Mouse (Mus musculus) embryonic facial prominence, embryonic 15.5 days (tissue): ENCODE measurements at regions not wholly inside any gene's neighbourhood (a gene's known extent, or its start where the extent isn't known, plus 50 kb on each side); places are given as distances from the start of the nearest gene placed in this dataset.
A peak's percentile ranks its signal among the peaks of the same experiment; 100 is the strongest.

Experiments
- ATAC-seq: fragments of 200-750 bp; cut with Nextera tagmentation; 2 replicates; pipeline ENCODE4 v1.8.0; 2017; ENCODE audit warnings: low read depth, moderate TSS enrichment; ENCODE audit not compliant: insufficient number of reproducible peaks, low FRiP score, low TSS enrichment
- H3K27ac ChIP-seq: fragments of 300-500 bp; sonication (generic); replicated peaks from 2 replicates; pipeline ENCODE4 v1.5.1; 2015; ENCODE audit warnings: mild to moderate bottlenecking, inconsistent platforms
- H3K27me3 ChIP-seq: fragments of 300-500 bp; sonication (generic); 2 replicates; pipeline ENCODE4 v1.6.1; 2015; ENCODE audit warnings: inconsistent platforms
- H3K36me3 ChIP-seq: fragments of 300-500 bp; sonication (generic); 2 replicates; pipeline ENCODE4 v1.6.1; 2015; ENCODE audit warnings: mild to moderate bottlenecking, inconsistent platforms
- H3K4me1 ChIP-seq: fragments of 300-500 bp; sonication (generic); 2 replicates; pipeline ENCODE4 v1.6.1; 2015; ENCODE audit warnings: inconsistent platforms
- H3K4me2 ChIP-seq: fragments of 300-500 bp; sonication (generic); replicated peaks from 2 replicates; pipeline ENCODE4 v1.6.1; 2015; ENCODE audit warnings: mild to moderate bottlenecking, inconsistent platforms
- H3K4me3 ChIP-seq: fragments of 300-500 bp; sonication (generic); replicated peaks from 2 replicates; pipeline ENCODE4 v1.5.1; 2015; ENCODE audit warnings: mild to moderate bottlenecking, inconsistent platforms
- H3K9ac ChIP-seq: fragments of 300-500 bp; sonication (generic); 2 replicates; pipeline ENCODE4 v1.6.1; 2015; ENCODE audit warnings: inconsistent platforms
- H3K9me3 ChIP-seq: fragments of 300-500 bp; sonication (generic); replicated peaks from 2 replicates; pipeline ENCODE4 v1.6.1; 2016; ENCODE audit warnings: inconsistent platforms
- WGBS: fragments of 180-500 bp; shearing (Covaris S2); methylation state at CpG from one replicate; pipeline ENCODE4 v1.1.7; 2015; 5-methylcytosine and 5-hydroxymethylcytosine counted together

GRCm38 (mm10) chr7:68945886-68946863, 197.1 kb upstream of the Arrdc4 start:
- Histone ChIP-seq H3K4me2 (no peak overlapping the region), H3K9me3 (no peaks in the 10 kb centered on the region), H3K36me3 (no peaks in the 10 kb centered on the region), H3K4me3 (no peak overlapping the region), H3K27me3 (no peaks in the 10 kb centered on the region), H3K9ac (no peak overlapping the region), H3K27ac (no peak overlapping the region), H3K4me1 (no peaks in the 10 kb centered on the region)
- no peak for ATAC-seq
- 50% methylated on average over 6 of the region's 6 CpGs for WGBS

GRCm38 (mm10) chr7:68930627-68931334, 181.7 kb upstream of the Arrdc4 start:
- no peak overlapping the region for H3K9ac ChIP-seq
- ATAC-seq = no peak
- no peaks in the 10 kb centered on the region for H3K9me3 ChIP-seq
- no peaks in the 10 kb centered on the region for H3K36me3 ChIP-seq
- 54% methylated on average over 14 of the region's 14 CpGs for WGBS
- peaks cover 9% of the 10 kb centered on the region; the same call in 1 of the 2 replicates for H3K4me1 ChIP-seq
- no peaks in the 10 kb centered on the region for H3K27me3 ChIP-seq
- H3K4me2 ChIP-seq = no peak overlapping the region
- no peak overlapping the region for H3K4me3 ChIP-seq
- no peak overlapping the region for H3K27ac ChIP-seq

- whole genome bisulfite sequencing = 78% methylated on average over 4 of the region's 4 CpGs
- no peak overlapping the region for H3K27ac ChIP-seq
- H3K9me3 ChIP-seq = no peaks in the 10 kb centered on the region
- no peaks in the 10 kb centered on the region for H3K36me3 ChIP-seq
- no peak for ATAC-seq
- no peak overlapping the region for H3K4me3 ChIP-seq
- peaks cover 9% of the 10 kb centered on the region; the same call in 1 of the 2 replicates for H3K4me1 ChIP-seq
- no peaks in the 10 kb centered on the region for H3K27me3 ChIP-seq
- no peak overlapping the region for H3K9ac ChIP-seq
- no peak overlapping the region for H3K4me2 ChIP-seq
Measured at GRCm38 (mm10) chr7:68929669-68930068, 180.6 kb upstream of the Arrdc4 start.

GRCm38 (mm10) chr7:68925640-68926039, 176.6 kb upstream of the Arrdc4 start:
- H3K9me3 ChIP-seq = no peaks in the 10 kb centered on the region
- H3K36me3 ChIP-seq = no peaks in the 10 kb centered on the region
- 50% methylated on average over 4 of the region's 4 CpGs for WGBS
- H3K27me3 ChIP-seq = no peaks in the 10 kb centered on the region
- no peak overlapping the region for H3K4me3 ChIP-seq
- no peak overlapping the region for H3K27ac ChIP-seq
- H3K9ac ChIP-seq = no peak overlapping the region
- H3K4me1 ChIP-seq = peaks cover 3% of the 10 kb centered on the region; the same call in 1 of the 2 replicates
- ATAC-seq = no peak
- no peak overlapping the region for H3K4me2 ChIP-seq

- Histone ChIP-seq H3K9ac (no peak overlapping the region), H3K9me3 (no peaks in the 10 kb centered on the region), H3K4me2 (no peak overlapping the region), H3K27me3 (no peaks in the 10 kb centered on the region), H3K4me1 (peaks cover 7% of the 10 kb centered on the region; the same call in 1 of the 2 replicates), H3K36me3 (no peaks in the 10 kb centered on the region), H3K4me3 (no peak overlapping the region), H3K27ac (no peak overlapping the region)
- WGBS = 57% methylated on average over 9 of the region's 9 CpGs
- no peak for ATAC-seq
Measured at GRCm38 (mm10) chr7:68918632-68919435, 169.8 kb upstream of the Arrdc4 start.

GRCm38 (mm10) chr7:68917876-68918200, 168.8 kb upstream of the Arrdc4 start:
- Histone ChIP-seq H3K27me3 (no peaks in the 10 kb centered on the region), H3K9me3 (no peaks in the 10 kb centered on the region), H3K4me2 (peak overlapping the region; percentile 34; the same call in 1 of the 2 replicates), H3K36me3 (no peaks in the 10 kb centered on the region), H3K4me1 (peaks cover 7% of the 10 kb centered on the region; the same call in 1 of the 2 replicates), H3K9ac (no peak overlapping the region), H3K27ac (no peak overlapping the region), H3K4me3 (no peak overlapping the region)
- no peak for ATAC-seq
- 3% methylated on average over 2 of the region's 2 CpGs for WGBS

- no peak for ATAC-seq
- no peaks in the 10 kb centered on the region for H3K27me3 ChIP-seq
- H3K9ac ChIP-seq = no peak overlapping the region
- no peak overlapping the region for H3K4me3 ChIP-seq
- no peak overlapping the region for H3K27ac ChIP-seq
- H3K36me3 ChIP-seq = no peaks in the 10 kb centered on the region
- H3K4me1 ChIP-seq = peaks cover 7% of the 10 kb centered on the region; the same call in 1 of the 2 replicates
- peak overlapping the region; percentile 34; the same call in 1 of the 2 replicates for H3K4me2 ChIP-seq
- 8% methylated on average over 21 of the region's 21 CpGs for WGBS
- no peaks in the 10 kb centered on the region for H3K9me3 ChIP-seq
Measured at GRCm38 (mm10) chr7:68917137-68917875, 168.3 kb upstream of the Arrdc4 start.

GRCm38 (mm10) chr7:68915976-68916375, 166.9 kb upstream of the Arrdc4 start:
- Histone ChIP-seq H3K27ac (no peak overlapping the region), H3K4me3 (no peak overlapping the region), H3K27me3 (no peaks in the 10 kb centered on the region), H3K9ac (no peak overlapping the region), H3K36me3 (no peaks in the 10 kb centered on the region), H3K9me3 (no peaks in the 10 kb centered on the region), H3K4me2 (no peak overlapping the region), H3K4me1 (peaks cover 7% of the 10 kb centered on the region; the same call in 1 of the 2 replicates)
- 73% methylated on average over 9 of the region's 9 CpGs for WGBS
- ATAC-seq = no peak

GRCm38 (mm10) chr7:68914344-68914743, 165.3 kb upstream of the Arrdc4 start:
- Histone ChIP-seq H3K27ac (no peak overlapping the region), H3K27me3 (no peaks in the 10 kb centered on the region), H3K4me3 (no peak overlapping the region), H3K4me2 (no peak overlapping the region), H3K9ac (no peak overlapping the region), H3K4me1 (peaks cover 7% of the 10 kb centered on the region; the same call in 1 of the 2 replicates), H3K36me3 (no peaks in the 10 kb centered on the region), H3K9me3 (no peaks in the 10 kb centered on the region)
- ATAC-seq = no peak
- 55% methylated on average over 4 of the region's 4 CpGs for WGBS

GRCm38 (mm10) chr7:68911989-68912655, 163.1 kb upstream of the Arrdc4 start:
- ATAC-seq = no peak
- Histone ChIP-seq H3K36me3 (no peaks in the 10 kb centered on the region), H3K4me1 (0 out of 2 replicates have a peak, but pooled peaks cover 1% of the 10 kb centered on the region), H3K27me3 (no peaks in the 10 kb centered on the region), H3K9ac (no peak overlapping the region), H3K9me3 (no peaks in the 10 kb centered on the region), H3K27ac (no peak overlapping the region), H3K4me3 (no peak overlapping the region), H3K4me2 (no peak overlapping the region)
- WGBS = 72% methylated on average over 6 of the region's 6 CpGs
